Mouse (Mus musculus) layer of hippocampus, adult 9-10 months (tissue): ENCODE measurements around the gene Lao1.
"Not testable (repeated sequence)": the region's sequence is repeated elsewhere in the genome, so short reads cannot be mapped to it uniquely, and the experiment has no call there.

Source experiments
- DNase-seq: peaks from one replicate; pipeline ENCODE4 v3.0.0; 2022; ENCODE audit warnings: low spot score

Gene Lao1

DNA sequence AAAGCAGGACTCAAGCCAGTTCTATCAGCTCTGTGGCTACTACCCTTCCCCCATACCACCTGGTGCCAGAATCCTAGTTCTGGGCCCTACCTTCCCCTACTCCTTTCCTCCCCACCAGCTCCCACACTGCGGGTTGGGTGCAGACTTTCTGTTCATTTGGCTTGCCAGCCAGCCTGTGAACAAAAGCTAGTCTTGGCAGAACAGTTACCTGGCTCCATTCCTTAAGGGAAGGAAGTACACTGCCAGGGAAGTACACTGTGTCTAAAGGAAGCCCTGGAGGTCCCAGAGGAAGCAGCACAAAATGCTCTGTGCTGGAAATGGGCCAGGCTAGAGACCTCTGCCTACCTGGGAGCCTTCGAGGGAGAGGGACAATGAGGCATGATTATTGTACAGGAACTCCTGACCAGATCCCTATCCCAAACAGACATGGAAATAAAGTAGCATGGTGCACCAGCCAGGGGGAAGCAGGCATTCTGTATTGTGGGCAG lies at the start of gene Lao1:
Lao1 (plus strand) TSS at position 438 of the 488 bp plus-strand sequence.
- DNase-seq, result no peak

DNA sequence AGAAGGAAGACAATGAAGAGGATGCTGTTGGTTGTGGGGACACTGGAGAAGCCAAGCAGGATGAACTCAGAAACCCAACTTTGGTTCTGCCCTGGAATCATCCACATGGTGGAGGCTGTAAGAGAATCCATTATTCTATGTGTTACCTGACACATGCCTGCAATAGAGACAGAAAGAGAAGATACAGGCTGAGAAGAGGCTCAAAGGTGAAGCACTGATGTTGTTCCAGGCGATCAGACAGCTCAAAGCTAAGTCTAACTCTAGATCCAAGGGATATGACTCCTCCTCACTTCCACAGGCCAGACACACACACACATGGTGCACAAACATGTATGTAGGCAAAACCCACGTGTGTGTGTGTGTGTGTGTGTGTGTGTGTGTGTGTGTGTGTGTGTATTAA lies 44.0 kb upstream of the Lao1 start, which contains the start of gene Olfr1329:
Olfr1329 (minus strand) TSS at position 101 of the 400 bp plus-strand sequence.
- not testable (repeated sequence) for DNase-seq

DNA sequence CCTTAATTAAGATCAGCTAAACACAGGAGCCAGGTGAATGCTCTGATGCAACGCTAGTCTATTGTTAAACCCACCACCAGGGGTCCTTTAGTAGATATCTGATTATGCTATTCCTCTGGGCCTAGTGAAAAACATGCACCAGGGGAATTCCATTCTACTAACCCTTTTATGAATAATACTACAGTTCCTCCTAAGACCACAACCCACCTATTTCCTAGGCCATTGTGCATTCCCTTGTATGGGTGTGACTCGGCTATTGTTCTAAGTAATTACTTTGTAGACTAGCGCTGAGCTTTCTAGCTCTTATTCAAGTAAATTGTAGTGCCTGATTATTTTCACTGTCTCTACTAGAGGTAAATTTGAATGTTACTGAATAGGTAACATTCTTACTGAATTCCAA lies 30.1 kb upstream of the Lao1 start:
- not testable (repeated sequence) for DNase-seq

DNA sequence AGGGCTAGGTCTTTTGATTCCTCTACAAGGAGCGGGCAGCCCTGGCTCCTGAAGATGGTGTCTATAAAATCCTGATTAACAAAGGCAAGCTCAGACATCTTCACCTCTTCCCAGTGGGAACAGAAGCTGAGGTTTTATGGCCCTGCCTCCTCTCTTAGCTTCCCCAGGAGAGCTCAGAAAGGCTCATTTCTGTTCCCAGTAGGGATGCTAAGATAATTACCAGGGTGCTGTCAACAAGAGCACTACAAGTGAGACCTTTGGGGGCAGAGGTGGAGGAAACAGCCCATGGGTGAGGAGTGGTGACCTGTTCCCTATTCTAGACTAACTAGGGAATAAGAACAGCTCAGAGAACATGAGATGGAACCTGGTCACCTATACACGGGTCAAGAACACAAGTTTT lies 22.9 kb upstream of the Lao1 start, which contains the start of gene Olfr1328:
Olfr1328 (minus strand) TSS at position 101 of the 400 bp plus-strand sequence.
- no peak for DNase-seq

DNA sequence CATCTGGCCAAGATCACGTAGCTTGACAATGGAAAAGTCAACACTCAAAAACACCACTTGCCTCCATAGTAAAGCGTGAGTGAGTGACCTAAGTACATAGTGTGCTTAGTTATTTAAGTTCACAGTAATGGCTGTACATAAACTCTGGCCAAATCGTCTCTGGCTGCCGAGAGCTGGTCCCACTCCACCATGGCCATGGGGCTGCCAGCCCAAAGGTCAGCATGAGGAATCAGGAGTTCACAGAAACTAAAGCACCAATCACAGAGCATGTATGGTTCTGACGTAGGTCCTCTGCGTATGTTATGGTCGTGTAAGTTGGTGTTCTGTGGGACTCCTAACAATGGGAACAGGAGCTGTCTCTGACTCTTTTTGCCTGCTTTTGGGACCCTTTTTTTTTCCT lies 2.6 kb upstream of the Lao1 start:
- DNase-seq, result no peak

DNA sequence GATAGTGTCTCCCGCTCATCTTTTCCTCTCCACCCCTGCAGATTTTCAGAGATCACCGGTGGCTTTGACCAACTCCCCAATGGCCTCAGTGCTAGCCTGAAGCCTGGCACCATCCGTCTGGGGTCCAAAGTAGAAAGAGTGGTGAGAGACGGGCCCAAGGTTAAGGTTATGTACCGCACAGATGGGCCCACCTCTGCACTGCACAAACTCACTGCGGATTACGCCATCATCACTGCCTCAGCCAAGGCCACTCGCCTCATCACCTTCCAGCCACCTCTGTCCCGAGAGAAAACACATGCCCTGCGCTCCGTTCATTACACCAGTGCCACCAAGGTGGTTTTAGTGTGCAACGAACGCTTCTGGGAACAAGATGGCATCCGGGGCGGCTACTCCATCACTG lies 6.3 kb downstream of the Lao1 start:
- DNase-seq, result no peak

DNA sequence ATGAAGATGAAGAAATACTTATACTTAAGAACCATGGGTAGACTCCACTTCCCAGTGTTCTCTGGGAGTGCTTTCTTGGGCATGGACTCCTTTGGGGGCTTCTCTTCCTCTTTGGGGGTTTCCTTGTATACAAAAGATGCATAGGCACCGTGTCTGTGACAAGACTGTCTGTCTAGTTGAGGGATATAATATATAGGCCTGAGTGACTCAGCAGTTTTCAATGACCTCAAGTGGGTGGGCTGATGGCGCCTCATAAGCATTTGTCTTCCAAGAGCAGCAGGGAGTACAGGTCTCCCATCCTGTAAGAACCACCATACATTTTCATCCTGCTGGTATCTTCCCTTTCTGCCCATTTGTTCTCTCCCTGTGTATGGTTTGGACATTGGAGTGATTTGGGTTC lies 11.9 kb downstream of the Lao1 start:
- no peak for DNase-seq

DNA sequence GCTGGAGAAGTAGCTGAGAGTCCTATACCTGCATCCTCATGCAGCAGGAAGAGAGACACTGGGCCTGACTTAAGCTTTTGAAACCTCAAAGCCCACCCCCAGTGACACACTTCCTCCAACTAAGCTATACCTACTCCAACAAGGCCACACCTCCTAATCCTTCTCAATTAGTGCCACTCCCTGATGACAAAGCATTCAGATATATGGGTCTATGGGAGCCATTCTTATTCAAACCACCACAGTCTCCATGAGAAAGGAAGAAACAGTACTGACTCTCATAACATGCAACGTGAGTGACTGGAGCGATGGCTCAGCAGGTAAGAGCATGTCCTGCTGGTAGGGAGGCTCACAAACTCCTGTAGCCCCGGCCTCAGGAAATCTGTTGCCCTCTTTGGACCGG lies 23.9 kb downstream of the Lao1 start:
- no peak for DNase-seq

DNA sequence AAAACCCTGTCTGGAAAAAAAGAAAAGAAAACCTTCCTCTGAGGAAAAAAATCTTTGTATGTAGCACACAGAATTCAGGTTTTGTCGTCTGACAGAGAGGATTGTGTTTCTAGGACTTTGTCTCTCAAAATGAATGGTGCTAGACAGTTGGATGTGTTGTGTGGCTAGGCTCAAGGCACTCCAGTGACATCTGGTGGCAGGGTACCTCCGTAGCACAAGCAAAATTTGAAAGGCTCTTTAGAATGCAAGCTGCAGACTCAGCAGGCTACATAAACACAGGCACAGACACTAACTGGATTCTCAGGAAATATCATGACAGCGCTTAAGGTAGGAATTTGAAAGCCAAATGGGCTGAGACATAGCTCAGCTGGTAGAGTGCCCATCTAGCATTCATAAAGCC lies 27.2 kb downstream of the Lao1 start:
- DNase-seq, result no peak

DNA sequence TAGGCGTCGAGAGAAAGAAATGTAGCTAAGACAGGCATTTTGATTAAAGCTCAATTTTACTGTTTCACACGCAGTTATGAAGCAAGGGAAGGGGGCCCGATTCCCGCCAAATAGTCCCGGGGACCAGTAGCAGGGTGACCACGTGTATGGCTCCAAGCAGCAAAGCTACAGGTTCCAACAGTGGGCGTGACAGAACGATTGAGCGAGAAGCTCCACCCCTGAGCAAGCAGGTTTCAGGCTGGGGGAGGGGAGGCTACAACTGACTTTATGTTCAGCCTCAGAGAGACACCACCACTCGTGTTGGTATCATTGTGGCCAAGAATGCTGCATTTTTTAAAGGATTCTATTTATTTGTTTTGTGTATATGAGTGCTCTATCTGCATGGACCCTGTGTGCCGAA lies 28.0 kb downstream of the Lao1 start:
- no peak for DNase-seq

DNA sequence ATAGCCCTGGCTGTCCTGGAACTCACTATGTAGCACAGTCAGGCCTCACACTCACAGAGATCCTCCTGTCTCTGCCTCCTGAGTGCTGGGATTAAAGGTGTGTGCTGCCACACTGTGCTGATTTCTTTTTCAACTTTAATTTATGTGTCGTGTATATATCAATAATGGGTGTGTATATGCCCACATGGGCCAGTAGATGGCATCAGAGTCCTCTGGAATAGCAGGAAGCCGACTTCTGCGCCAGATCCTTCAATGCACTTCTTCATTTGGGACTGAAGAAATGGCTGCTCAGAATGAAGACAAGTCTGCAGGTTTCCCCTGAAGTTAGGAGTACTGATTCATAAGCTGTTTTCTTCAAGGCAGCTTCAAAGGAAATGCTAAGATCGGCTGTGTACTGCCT lies 30.4 kb downstream of the Lao1 start:
- no peak for DNase-seq

DNA sequence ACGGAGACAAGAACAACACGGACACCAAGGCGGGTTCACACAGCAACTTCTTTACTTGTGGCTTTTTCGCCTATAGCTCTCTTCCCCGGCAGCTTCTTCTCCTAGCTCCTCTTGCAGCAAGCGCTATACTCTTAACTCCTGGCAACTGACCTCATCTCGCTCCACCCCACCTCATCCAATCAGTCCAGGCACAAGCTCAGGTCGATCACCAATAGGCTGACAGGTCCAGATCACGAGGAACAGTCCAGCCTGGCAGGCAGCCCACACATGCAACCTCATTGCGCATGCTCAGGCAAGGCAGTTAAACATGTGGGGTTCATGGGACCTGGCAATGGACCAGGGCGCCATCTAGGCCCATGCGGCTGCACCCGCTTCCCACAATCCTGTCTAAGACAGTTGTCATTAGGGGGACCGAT lies 35.8 kb downstream of the Lao1 start:
- DNase-seq, result no peak

DNA sequence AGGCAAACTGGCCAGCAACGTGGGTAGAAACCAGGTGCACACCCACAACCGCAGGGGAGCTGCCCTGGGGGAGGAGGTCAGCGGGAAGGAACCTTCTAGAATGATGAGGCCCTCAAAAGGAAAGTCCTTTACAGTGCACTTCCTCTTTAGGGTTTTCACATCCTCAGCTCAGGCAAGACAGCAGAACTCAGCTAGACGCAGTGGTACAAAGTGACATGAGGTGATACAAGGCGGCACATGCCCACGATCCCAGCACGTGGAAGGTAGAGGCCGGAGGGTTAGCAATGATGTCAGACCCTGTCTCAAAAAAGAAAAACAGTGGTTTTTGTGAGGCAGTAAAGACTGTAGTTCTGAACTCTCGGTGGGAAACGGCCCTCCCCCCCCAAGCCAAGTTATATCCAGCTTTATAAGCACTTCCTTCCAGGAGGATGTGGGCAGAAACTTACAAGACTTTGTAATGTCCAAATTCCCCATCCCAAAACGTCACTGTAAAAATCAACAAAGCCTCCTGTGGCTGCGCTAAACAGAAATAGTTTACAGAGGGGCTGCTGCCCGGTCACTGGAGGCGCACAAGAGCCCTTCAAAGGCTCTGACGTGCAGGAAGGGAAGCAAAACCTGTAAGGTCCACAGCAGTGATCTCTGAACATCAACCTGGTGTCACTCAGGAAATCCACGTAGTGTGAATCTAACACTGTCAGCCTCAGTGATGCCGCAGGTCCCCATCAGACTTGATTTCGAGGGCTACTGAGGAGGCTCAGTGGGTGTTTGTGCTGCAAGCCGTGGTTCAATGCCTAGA lies 38.5 kb downstream of the Lao1 start:
- no peak for DNase-seq

DNA sequence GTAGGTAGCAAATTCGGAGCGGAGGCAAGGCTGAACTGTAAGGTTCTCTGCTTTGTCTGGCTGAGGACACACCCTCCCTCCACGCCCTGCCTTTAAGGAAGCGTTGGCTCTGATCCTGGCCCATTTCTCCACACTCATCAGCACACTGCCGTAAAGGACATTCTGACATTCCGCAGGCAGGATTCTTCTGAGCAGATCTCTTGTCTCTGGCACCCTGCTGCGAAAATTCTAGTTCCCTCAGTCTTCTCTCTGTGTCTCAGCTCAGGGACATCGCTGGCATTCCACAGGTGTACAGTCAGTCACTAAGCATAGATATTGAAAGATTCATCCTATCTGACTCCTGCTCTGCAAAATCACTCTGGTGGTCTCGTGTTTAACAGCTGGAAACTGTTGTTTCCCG lies 40.3 kb downstream of the Lao1 start:
- no peak for DNase-seq

DNA sequence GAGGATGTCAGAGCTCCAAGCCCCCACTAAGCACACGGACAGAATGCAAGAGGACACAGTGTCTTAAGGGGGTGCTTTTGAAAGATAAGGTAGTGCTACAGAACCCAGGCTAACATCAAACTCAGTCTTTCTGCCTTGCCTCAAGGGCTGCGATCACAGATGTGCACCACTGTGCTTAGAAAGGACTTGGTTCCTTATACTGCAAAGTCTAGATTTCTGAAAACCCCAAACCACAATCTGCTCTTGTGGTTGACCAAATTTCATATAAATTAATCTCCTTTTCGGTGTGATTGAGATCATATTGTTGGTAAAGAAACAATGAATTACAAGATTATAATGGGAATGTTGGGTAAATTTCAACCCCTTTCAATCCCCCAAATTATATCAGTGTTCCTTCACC lies 41.1 kb downstream of the Lao1 start:
- DNase-seq, result no peak

DNA sequence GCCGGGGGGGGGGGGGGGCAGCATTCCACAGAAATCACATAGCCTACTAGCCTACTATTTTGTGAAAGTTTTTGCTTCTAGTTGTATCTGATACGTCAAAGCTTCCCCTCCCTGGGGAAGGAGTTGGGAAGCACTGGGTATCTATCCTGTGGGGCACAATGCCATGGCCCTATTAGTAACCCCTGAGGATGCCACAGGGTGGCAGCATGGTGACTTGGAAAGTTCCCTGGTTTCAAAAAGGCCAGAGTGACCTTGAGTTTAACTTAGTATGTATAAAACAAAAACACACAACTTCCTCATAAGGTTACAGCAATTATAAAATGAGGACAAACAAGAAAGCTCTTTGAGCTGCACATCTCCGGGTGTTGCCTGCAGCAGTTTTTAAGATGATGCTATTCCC lies 42.8 kb downstream of the Lao1 start:
- no peak for DNase-seq

DNA sequence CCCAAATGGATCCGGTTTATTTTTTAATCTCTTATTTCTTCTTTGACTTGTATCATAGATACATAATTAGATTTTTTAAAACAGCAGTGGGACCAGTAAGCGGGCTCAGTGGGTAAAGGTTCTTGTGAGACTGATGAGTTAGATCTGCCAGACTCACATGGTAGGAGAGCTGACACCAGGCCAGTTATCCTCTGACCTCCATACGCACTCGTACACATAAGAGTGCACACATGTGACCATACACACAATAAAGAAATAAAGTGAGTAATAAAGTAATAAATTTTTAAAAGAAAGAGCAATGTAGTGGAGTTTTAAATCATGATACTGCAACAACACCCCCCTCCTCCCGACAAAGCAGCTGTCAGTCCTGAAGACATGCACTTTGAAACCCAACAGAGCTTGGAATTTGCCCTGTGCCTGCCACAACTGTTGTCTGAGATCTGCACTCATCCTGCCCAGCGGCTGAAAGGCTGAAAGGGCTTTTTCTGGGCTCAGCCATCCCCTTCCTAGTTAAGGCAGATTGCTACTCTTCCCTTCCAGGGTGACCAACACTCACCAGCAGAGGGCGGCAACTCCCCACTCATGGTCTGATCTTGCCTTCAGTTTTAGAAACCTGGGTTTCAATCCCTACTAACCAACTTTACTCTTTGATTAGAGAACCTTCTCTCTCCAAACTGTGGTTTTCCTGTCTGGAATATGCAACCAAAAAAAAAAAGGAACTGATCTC lies 43.4 kb downstream of the Lao1 start:
- peak; percentile 90 for DNase-seq

DNA sequence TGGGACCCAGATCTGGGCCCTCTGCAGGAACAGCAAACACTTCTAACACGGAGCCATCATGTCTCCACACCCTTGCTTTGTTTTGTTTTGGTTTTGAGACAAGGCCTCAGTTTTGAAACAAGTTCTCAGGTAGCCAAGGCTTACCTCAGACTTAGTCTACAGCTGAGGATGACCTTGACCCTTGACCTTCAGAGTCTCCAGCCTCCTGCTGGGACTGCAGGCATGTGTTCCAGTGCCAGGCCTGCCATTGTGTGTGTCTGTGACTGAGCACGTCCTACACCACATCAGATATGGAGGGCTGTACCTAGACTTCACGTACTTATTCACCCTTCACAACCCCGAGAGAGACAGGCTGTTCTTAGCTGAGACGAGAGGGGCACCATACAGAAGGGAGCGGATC lies 46.2 kb downstream of the Lao1 start:
- DNase-seq, result no peak

DNA sequence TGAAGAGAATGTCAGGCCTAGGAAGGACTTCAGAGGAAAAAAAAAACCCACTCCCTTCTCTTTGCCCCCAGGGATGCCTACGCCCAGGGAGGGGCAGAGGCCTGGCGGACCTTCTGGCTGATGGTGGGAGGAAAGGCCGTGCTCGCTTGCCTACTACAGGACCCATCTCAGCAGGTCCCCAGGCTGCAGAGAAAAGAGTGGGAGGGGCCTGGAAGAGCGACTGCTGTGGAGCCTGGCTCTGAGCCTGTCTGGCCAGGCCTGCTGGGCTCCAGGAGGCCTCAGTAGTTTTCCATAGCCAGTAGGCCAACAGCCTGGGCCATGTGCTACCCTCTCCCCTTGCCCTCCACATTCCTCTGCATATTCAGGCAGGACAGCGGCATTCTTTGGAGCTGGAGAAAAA lies 47.1 kb downstream of the Lao1 start:
- DNase-seq, result no peak

DNA sequence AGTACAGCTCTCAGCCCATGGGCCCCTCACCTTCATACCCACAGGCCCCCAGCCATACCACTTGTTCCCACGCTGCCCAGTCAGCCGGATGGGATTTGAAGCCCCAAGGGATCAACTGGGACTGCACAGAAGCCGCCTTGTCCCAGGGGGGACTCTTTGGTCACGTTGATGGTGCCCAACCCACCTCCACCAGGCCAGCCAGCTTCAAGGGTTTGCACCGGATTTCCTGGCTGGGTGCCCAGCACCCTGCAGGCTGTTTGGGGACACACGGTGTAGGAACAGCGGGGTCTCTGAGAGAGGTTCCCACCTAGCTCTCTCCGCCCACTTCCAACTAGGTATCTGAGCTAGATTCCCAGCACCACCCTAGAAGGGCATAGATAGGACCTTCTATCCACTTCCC lies 48.4 kb downstream of the Lao1 start:
- DNase-seq, result no peak

DNA sequence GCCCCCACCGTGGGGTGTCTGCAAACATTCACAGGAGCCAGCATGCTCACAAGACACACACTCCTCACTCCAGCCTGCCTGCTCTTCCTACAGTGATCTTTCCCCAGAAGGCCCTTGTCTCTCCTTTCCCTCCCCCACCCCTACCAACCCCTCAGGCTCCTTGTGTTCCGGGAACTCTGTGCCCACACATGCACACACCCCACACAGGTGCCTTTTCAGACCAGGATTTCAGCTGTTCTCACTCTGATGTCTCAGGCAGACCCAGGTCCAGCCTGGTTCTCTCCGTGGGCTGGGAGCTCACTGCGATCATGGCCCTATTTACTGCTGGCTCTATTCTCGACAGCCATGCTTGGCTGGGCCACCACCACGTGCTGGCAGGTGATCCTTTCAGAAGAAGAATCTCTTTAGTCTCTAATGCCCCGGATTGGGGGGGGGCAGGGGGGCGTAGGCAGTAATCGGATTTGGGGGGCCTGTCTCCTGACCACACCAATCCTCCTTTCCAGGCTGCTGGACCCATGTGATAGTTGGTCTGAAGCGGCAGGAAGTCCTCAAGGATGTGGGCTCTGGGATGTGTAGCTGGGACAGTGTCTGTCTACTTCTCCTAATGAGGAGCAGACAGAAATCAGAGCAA lies 49.8 kb downstream of the Lao1 start:
- DNase-seq, result no peak

DNA sequence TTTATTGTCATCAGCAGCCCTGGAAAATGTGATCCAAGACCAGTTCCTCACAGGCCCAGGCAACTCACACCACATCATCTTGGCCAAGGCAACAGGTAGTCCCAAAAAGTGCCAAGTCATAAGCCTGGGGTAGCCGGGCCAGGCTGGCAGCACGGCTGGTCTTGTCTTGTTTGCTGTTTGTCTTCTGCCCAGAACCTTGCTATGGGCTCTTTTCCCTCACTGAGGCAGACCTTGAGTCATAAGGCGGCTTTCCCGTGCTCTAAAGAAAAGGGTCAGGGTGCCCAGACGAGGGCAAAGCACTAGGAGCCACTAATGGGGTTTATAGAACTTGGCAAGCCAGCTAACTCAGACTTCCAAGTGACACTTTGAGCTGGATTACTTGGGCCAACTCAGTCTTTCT lies 51.7 kb downstream of the Lao1 start:
- no peak for DNase-seq

DNA sequence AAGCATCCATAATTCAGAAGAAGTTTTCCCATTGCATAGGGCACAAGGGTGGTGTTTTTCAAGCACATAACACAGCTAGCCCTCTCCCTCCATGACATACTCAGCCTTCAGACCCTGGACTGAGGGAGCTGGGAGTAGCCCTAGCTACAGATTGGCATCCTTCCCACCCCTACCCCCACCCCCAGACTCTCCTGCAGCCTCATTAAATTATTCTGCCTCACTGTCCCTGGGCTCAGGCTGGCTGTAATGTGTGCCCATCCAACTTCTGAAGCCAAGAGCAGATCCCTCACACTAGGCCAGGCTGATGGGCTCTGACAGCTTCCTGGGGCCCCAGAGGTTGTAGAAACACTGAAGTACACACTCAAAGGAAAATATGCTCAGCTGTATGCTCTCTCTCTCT lies 53.6 kb downstream of the Lao1 start:
- no peak for DNase-seq
